Comparison of ENCODE assay signal across 11 mouse cellular contexts in the genomic region with DNA sequence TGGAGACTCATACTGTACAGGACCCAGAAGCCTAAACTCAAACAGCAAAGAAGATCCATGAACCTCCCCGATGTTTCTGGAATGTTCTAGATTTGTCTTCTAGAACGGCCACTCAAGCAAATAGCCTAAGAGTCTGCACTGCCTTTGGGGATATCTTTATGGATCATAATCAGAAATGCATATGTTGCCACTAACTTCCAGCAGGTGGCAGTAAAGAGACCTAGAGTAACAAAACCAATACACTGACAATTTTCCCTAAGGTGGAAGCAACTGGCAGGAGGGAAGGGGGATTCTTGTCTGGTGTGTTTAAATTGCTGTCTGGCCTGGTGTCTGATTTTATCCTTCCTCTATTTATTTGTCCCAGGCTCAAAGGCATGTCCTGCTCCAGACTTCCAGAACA.
DNase-seq lines count a peak whose midpoint lies in the region; ATAC-seq and TF ChIP-seq lines count a peak whose summit lies in the region.
"Had no signal": no experiment of that assay in that cellular context is flagged by ENCODE, and none has a peak within 500 bp of the region (broad histone marks: within the 10 kb centered on the region; RNA-seq: fewer than 3 reads in every experiment).

No protein-coding gene starts in this region.

- no peaks in the 10 kb centered on the region for H3K27me3 ChIP-seq in heart, postnatal 0 days (ENCODE audit: control insufficient read depth, insufficient read depth, low read length)
- 0 out of 2 replicates have a peak, but pooled peaks cover 4% of the 10 kb centered on the region for H3K27me3 ChIP-seq in midbrain, embryonic 14.5 days (ENCODE audit: control insufficient read depth, insufficient read depth, low read length)
- H3K27me3 ChIP-seq in midbrain, embryonic 13.5 days, result peaks cover 4% of the 10 kb centered on the region; the same call in 1 of the 2 replicates
- no peaks in the 10 kb centered on the region for H3K27me3 ChIP-seq in midbrain, embryonic 11.5 days (ENCODE audit: control insufficient read depth, insufficient read depth, low read length)
- H3K27me3 ChIP-seq: embryonic facial prominence, embryonic 15.5 days; limb, embryonic 13.5 days; neural tube, embryonic 12.5 days had no signal

- no peak overlapping the region for H3K27ac ChIP-seq in heart, postnatal 0 days (ENCODE audit: low read depth)
- H3K27ac ChIP-seq in midbrain, embryonic 14.5 days (replicated peaks; ENCODE audit: low read depth, low read length), result no peak overlapping the region
- H3K27ac ChIP-seq in midbrain, embryonic 13.5 days, result no peak overlapping the region
- no peak overlapping the region for H3K27ac ChIP-seq in midbrain, embryonic 11.5 days (ENCODE audit: low read depth, low read length)
- H3K27ac ChIP-seq: embryonic facial prominence, embryonic 15.5 days; limb, embryonic 13.5 days; neural tube, embryonic 12.5 days had no signal

- H3K36me3 ChIP-seq in heart, postnatal 0 days (replicated peaks; ENCODE audit: control insufficient read depth, insufficient read depth, low read length), result no peaks in the 10 kb centered on the region
- H3K36me3 ChIP-seq in midbrain, embryonic 14.5 days (ENCODE audit: control insufficient read depth, insufficient read depth, low read length), result no peaks in the 10 kb centered on the region
- H3K36me3 ChIP-seq in midbrain, embryonic 13.5 days, result no peaks in the 10 kb centered on the region
- no peaks in the 10 kb centered on the region for H3K36me3 ChIP-seq in midbrain, embryonic 11.5 days (ENCODE audit: control insufficient read depth, insufficient read depth, low read length)
- H3K36me3 ChIP-seq: embryonic facial prominence, embryonic 15.5 days; neural tube, embryonic 12.5 days had no signal

- ATAC-seq in heart, postnatal 0 days (ENCODE audit: insufficient read depth, low read depth), result no peak
- no peak for ATAC-seq in midbrain, embryonic 14.5 days (ENCODE audit: low FRiP score, low TSS enrichment)
- no peak for ATAC-seq in midbrain, embryonic 13.5 days
- 0 out of 2 replicates have a peak, but pooled peaks have one; percentile 30 for ATAC-seq in common myeloid progenitor, adult 5-6 weeks (replicated peaks; ENCODE audit: low read depth, poor library complexity, severe bottlenecking)
- ATAC-seq in midbrain, embryonic 11.5 days (ENCODE audit: low FRiP score), result no peak

- TF ChIP-seq CTCF in heart, postnatal 0 days (IDR thresholded peaks at IDR 0.05; ENCODE audit: low read depth), result peak; percentile 53

- WGBS in heart, postnatal 0 days, result 91% methylated on average over 2 of the region's 2 CpGs
- 92% methylated on average over 2 of the region's 2 CpGs for WGBS in midbrain, embryonic 14.5 days
- 95% methylated on average over 2 of the region's 2 CpGs for WGBS in midbrain, embryonic 13.5 days
- 94% methylated on average over 2 of the region's 2 CpGs for WGBS in midbrain, embryonic 11.5 days

- H3K9me3 ChIP-seq in heart, postnatal 0 days (replicated peaks; ENCODE audit: control insufficient read depth, low read length), result 0 out of 2 replicates have a peak, but pooled peaks cover 4% of the 10 kb centered on the region
- 0 out of 2 replicates have a peak, but pooled peaks cover 5% of the 10 kb centered on the region for H3K9me3 ChIP-seq in midbrain, embryonic 14.5 days (ENCODE audit: control insufficient read depth, low read length)
- H3K9me3 ChIP-seq in midbrain, embryonic 13.5 days, result no peaks in the 10 kb centered on the region
- peaks cover 3% of the 10 kb centered on the region; the same call in 1 of the 2 replicates for H3K9me3 ChIP-seq in midbrain, embryonic 11.5 days (ENCODE audit: control insufficient read depth, low read length)

- intact Hi-C loops in heart, postnatal 25 days (cut with DNase I), result no loop called here

- no peak overlapping the region for H3K9ac ChIP-seq in heart, postnatal 0 days (replicated peaks; ENCODE audit: low read depth, low read length)
- H3K9ac ChIP-seq in midbrain, embryonic 14.5 days (replicated peaks; ENCODE audit: low read length), result no peak overlapping the region
- H3K9ac ChIP-seq in midbrain, embryonic 13.5 days (replicated peaks), result no peak overlapping the region
- H3K9ac ChIP-seq in midbrain, embryonic 11.5 days (ENCODE audit: low read length), result no peak overlapping the region
- H3K9ac ChIP-seq: embryonic facial prominence, embryonic 15.5 days; limb, embryonic 13.5 days; neural tube, embryonic 12.5 days had no signal

- H3K4me1 ChIP-seq in heart, postnatal 0 days (ENCODE audit: control insufficient read depth, insufficient read depth), result no peaks in the 10 kb centered on the region
- H3K4me1 ChIP-seq in midbrain, embryonic 14.5 days (ENCODE audit: control insufficient read depth, insufficient read depth, low read length), result no peaks in the 10 kb centered on the region
- peaks cover 3% of the 10 kb centered on the region; the same call in 1 of the 2 replicates for H3K4me1 ChIP-seq in midbrain, embryonic 13.5 days (replicated peaks)
- H3K4me1 ChIP-seq in midbrain, embryonic 11.5 days (ENCODE audit: control insufficient read depth, insufficient read depth, low read length), result no peaks in the 10 kb centered on the region
- H3K4me1 ChIP-seq: neural tube, embryonic 12.5 days had no signal

- no peak for TF ChIP-seq EP300 in heart, postnatal 0 days (IDR thresholded peaks at IDR 0.05; ENCODE audit: low read depth)

- H3K4me3 ChIP-seq in heart, postnatal 0 days (ENCODE audit: low read depth, low read length), result no peak overlapping the region
- no peak overlapping the region for H3K4me3 ChIP-seq in midbrain, embryonic 14.5 days (replicated peaks; ENCODE audit: low read depth, low read length)
- no peak overlapping the region for H3K4me3 ChIP-seq in midbrain, embryonic 13.5 days (replicated peaks)
- no peak overlapping the region for H3K4me3 ChIP-seq in midbrain, embryonic 11.5 days (ENCODE audit: low read depth, low read length)
- H3K4me3 ChIP-seq: embryonic facial prominence, embryonic 15.5 days; limb, embryonic 13.5 days; neural tube, embryonic 12.5 days had no signal

- no peak overlapping the region for H3K4me2 ChIP-seq in heart, postnatal 0 days (ENCODE audit: low read depth, low read length)
- H3K4me2 ChIP-seq in midbrain, embryonic 14.5 days (ENCODE audit: low read length), result no peak overlapping the region
- no peak overlapping the region for H3K4me2 ChIP-seq in midbrain, embryonic 13.5 days (replicated peaks)
- H3K4me2 ChIP-seq in midbrain, embryonic 11.5 days, result no peak overlapping the region
- H3K4me2 ChIP-seq: embryonic facial prominence, embryonic 15.5 days; limb, embryonic 13.5 days; neural tube, embryonic 12.5 days had no signal

- DNase-seq in heart, postnatal 0 days (ENCODE audit: low spot score), result no peak
- DNase-seq in heart, postnatal 25 days (ENCODE audit: low spot score), result no peak
- DNase-seq in midbrain, embryonic 14.5 days, result peak; percentile 62
- DNase-seq in thymus, postnatal 14 days, result peak; percentile 55
- DNase-seq in adrenal gland, postnatal 36 days, result no peak
- no peak for DNase-seq in midbrain, embryonic 11.5 days (ENCODE audit: low spot score, missing footprints)

Comparison
In these comparisons a context has a peak if more than half of its experiments do, and no peak if none do; other contexts are left out.
1. DNase-seq: peak in midbrain, embryonic 14.5 days (single experiment) and thymus, postnatal 14 days (single experiment); none in heart, postnatal 0 days (single experiment), heart, postnatal 25 days (single experiment), adrenal gland, postnatal 36 days (0 of 2) and midbrain, embryonic 11.5 days (single experiment).